Comparison of ENCODE assay signal across 8 mouse cellular contexts in the genomic region with DNA sequence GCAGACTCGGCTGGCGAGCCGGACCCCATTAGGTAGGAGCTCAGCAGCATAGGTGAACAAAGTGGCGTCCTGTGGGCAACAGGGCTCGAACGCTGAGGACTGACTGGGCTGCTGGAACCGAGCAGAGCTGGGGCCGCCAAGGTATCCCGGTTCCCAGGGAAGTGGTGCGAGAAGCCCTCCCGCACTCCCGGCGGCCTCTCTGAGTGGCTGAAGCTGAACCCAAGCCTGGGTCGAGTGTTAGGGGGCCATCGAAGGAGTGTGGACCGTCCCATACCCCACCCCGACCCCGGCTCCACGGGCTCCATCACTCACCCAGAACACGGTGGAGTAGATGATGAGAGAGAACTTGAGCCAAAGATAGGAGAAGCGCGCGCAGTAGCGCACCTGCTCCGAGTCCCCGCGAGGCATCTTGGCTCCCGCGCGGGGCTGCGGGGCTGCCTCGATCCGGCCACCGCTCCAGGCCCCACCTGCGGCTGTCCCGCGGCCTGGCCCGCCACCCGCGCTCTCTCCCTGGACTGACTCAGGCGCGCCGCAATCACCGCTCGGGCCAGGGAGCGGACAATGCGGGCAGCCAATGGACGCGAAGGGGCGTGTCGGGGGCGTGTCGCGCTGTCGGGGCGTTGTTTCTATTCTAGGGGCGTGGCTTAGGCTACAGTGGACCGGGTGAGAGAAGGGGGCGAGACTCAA. TPM values are rescaled to one million over a fixed set of nuclear protein-coding genes. Genes with fewer than 3 reads are reported as not detected.
DNase-seq lines count a peak whose midpoint lies in the region; ATAC-seq and TF ChIP-seq lines count a peak whose summit lies in the region.

A gene (minus strand): TSS at position 544 of the 687 bp plus-strand sequence.

- under 1% methylated on average over 59 of the region's 59 CpGs for WGBS in heart, embryonic 12.5 days
- WGBS in kidney, postnatal 0 days: under 1% methylated on average over 59 of the region's 59 CpGs
- WGBS in liver, adult 2 months: 2% methylated on average over 56 of the region's 59 CpGs

- H3K27ac ChIP-seq in brown adipose tissue, adult 24 weeks (replicated peaks; ENCODE audit: low read depth, low read length): peak within 1 kb of the TSS; percentile 49
- no peak within 1 kb of the TSS for H3K27ac ChIP-seq in heart, embryonic 12.5 days (ENCODE audit: poor library complexity, severe bottlenecking)
- H3K27ac ChIP-seq in kidney, postnatal 0 days: peak within 1 kb of the TSS; percentile 20
- H3K27ac ChIP-seq in liver, adult 2 months (replicated peaks; ENCODE audit: insufficient read depth, low read depth, low read length): peak within 1 kb of the TSS; percentile 7; the same call in 1 of the 2 replicates

- H3K9me3 ChIP-seq in heart, embryonic 12.5 days (replicated peaks): no peaks in the 10 kb centered on the region
- no peaks in the 10 kb centered on the region for H3K9me3 ChIP-seq in kidney, postnatal 0 days (replicated peaks; ENCODE audit: low read length)

- peak within 1 kb of the TSS; percentile 91 for H3K4me2 ChIP-seq in heart, embryonic 12.5 days
- H3K4me2 ChIP-seq in kidney, postnatal 0 days (ENCODE audit: low read length): peak within 1 kb of the TSS; percentile 89

- peak; percentile 92 for ATAC-seq in erythroid progenitor cell, adult 5-6 weeks (replicated peaks; ENCODE audit: low FRiP score, poor library complexity, severe bottlenecking)
- peak; percentile 94 for ATAC-seq in heart, embryonic 12.5 days (ENCODE audit: insufficient number of reproducible peaks, low FRiP score)
- peak; percentile 94 for ATAC-seq in kidney, postnatal 0 days (replicated peaks; ENCODE audit: low FRiP score, low read depth)

- no peak for TF ChIP-seq CTCF in kidney, postnatal 0 days (IDR thresholded peaks at IDR 0.05; ENCODE audit: low read depth)
- TF ChIP-seq CTCF in liver, adult 2 months (IDR thresholded peaks at IDR 0.05; ENCODE audit: low read depth, low read length): no peak

- 0 out of 2 replicates have a peak, but pooled peaks have one; percentile 57 for TF ChIP-seq POLR2A in liver, adult 2 months (IDR thresholded peaks at IDR 0.05; ENCODE audit: extremely low read depth, insufficient read depth, low read length)

- peak; percentile 82 for DNase-seq in B cell, adult 2 months
- peak; percentile 97 for DNase-seq in kidney, postnatal 0 days (ENCODE audit: low spot score)
- DNase-seq in liver, adult 2 months (ENCODE audit: extremely low read depth, low read depth, low spot score): peak; percentile 36
- peak; percentile 6 for DNase-seq in naive thymus-derived CD4-positive, alpha-beta T cell, adult 2 months (ENCODE audit: low read depth)
- peak; percentile 72 for DNase-seq in splenic B cell, adult 2 months (ENCODE audit: low read depth, low spot score)

- H3K4me1 ChIP-seq in brown adipose tissue, adult 24 weeks (ENCODE audit: control insufficient read depth, insufficient read depth, insufficient read length, low read length): peaks cover 21% of the 10 kb centered on the region
- peaks cover 10% of the 10 kb centered on the region; the same call in 1 of the 2 replicates for H3K4me1 ChIP-seq in heart, embryonic 12.5 days (replicated peaks)
- H3K4me1 ChIP-seq in kidney, postnatal 0 days (replicated peaks; ENCODE audit: insufficient read depth, low read length): 0 out of 2 replicates have a peak, but pooled peaks cover 10% of the 10 kb centered on the region
- H3K4me1 ChIP-seq in liver, adult 2 months (ENCODE audit: control insufficient read depth, insufficient read depth, low read length): no peaks in the 10 kb centered on the region

- peak within 1 kb of the TSS; percentile 66 for H3K9ac ChIP-seq in heart, embryonic 12.5 days
- H3K9ac ChIP-seq in kidney, postnatal 0 days (ENCODE audit: low read depth, low read length): peak within 1 kb of the TSS; percentile 66
- H3K9ac ChIP-seq in liver, adult 2 months (ENCODE audit: low read depth, low read length): peak within 1 kb of the TSS; percentile 70

- peak within 1 kb of the TSS; percentile 80 for H3K4me3 ChIP-seq in brown adipose tissue, adult 24 weeks (ENCODE audit: insufficient read depth, low read depth, low read length)
- H3K4me3 ChIP-seq in heart, embryonic 12.5 days: peak within 1 kb of the TSS; percentile 58
- H3K4me3 ChIP-seq in kidney, postnatal 0 days (replicated peaks; ENCODE audit: low read depth, low read length): peak within 1 kb of the TSS; percentile 45
- peak within 1 kb of the TSS; percentile 81 for H3K4me3 ChIP-seq in liver, adult 2 months (ENCODE audit: insufficient read depth, low read depth, low read length)

- no peaks in the 10 kb centered on the region for H3K36me3 ChIP-seq in heart, embryonic 12.5 days
- H3K36me3 ChIP-seq in kidney, postnatal 0 days (ENCODE audit: insufficient read depth, low read length): no peaks in the 10 kb centered on the region
- no peaks in the 10 kb centered on the region for H3K36me3 ChIP-seq in liver, adult 2 months (ENCODE audit: control insufficient read depth, insufficient read depth, low read length)
- H3K36me3 ChIP-seq in splenic B cell, adult 2 months (ENCODE audit: control insufficient read depth, insufficient read depth, low read length, poor library complexity, severe bottlenecking): no peaks in the 10 kb centered on the region

- H3K27me3 ChIP-seq in heart, embryonic 12.5 days (replicated peaks): peaks cover 11% of the 10 kb centered on the region
- no peaks in the 10 kb centered on the region for H3K27me3 ChIP-seq in kidney, postnatal 0 days (ENCODE audit: insufficient read depth, low read length)
- no peaks in the 10 kb centered on the region for H3K27me3 ChIP-seq in liver, adult 2 months (ENCODE audit: control insufficient read depth, insufficient read depth, low read length)
- H3K27me3 ChIP-seq in splenic B cell, adult 2 months (ENCODE audit: control insufficient read depth, insufficient read depth, low read length, poor library complexity, severe bottlenecking): no peaks in the 10 kb centered on the region

- H3K79me2 ChIP-seq in liver, adult 2 months (ENCODE audit: control insufficient read depth, insufficient read depth, low read length): peaks cover 4% of the 10 kb centered on the region; the same call in 1 of the 2 replicates

RNA-seq across cellular contexts. Expression of the gene that starts here (rescaled TPM):
- polyA plus RNA-seq in brown adipose tissue, adult 24 weeks (2012; ENCODE audit: insufficient read depth, insufficient read length, missing spikeins): 16.2 and 21.8 TPM in 2 replicates
- 0.36 and 5.4 TPM in 2 replicates for total RNA-seq in erythroid progenitor cell, adult 5-6 weeks (2015; ENCODE audit: low replicate concordance)
- total RNA-seq in erythroid progenitor cell, adult 5-6 weeks (2017; ENCODE audit: low replicate concordance): 0.77 and 9.4 TPM in 2 replicates
- 5.6 and 5.7 TPM in 2 replicates for polyA plus RNA-seq in heart, embryonic 12.5 days (2016; fragmentation: Nextera tagmentation; extraction: Ambion mirVana)
- polyA plus RNA-seq in kidney, postnatal 0 days (2015; fragmentation: Nextera tagmentation; extraction: Ambion mirVana): 47.0 and 49.8 TPM in 2 replicates
- total RNA-seq in liver, adult 2 months (2014; rRNA removed): 4.1 and 7.3 TPM in 2 replicates
- polyA plus RNA-seq in liver, adult 2 months (2012; rRNA removed): 4.8 and 8.6 TPM in 2 replicates

Comparison
In these comparisons a context has a peak if more than half of its experiments do, and no peak if none do; other contexts are left out.
1. DNase-seq: peak in every context shown above with its lines; median percentile 97 in kidney, postnatal 0 days; 82 in B cell, adult 2 months; 72 in splenic B cell, adult 2 months; 36 in liver, adult 2 months; 6 in naive thymus-derived CD4-positive, alpha-beta T cell, adult 2 months.